Mouse (Mus musculus) spleen, adult 18-20 months (tissue): ENCODE data around the gene Zfp46.

Source experiments
- DNase-seq, 2 experiments: peaks; one replicate each; pipeline ENCODE4 v3.0.0; 2022; ENCODE audit warnings: mixed read lengths in 2 of 2

Zfp46 gene

GRCm38 (mm10) chr4:136284455-136284854, at the start of gene Zfp46:
Gene Zfp46, plus strand, starts transcription at chr4:136284683.
- no peak for DNase-seq

DNA sequence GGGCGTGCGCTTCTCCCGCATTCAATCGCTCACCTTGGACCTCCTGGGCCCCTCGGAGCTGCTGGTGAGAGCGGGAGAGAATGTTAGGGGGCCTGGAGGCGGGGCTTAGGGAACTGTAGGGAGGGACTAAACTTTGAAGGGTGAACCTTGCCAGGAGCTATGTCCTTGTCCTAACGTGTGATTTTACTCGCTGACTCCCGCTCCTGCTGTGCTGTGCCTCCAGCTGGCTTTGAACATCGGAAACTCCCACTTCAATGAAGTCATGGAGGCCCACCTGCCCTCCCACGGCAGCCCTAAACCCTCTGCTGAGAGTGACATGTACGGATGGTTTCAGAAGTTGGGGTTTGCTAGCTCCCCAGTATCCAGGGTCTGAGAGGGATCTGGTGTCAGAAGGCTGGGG, 45.8 kb upstream of the Zfp46 start:
- DNase-seq: no peak

DNA sequence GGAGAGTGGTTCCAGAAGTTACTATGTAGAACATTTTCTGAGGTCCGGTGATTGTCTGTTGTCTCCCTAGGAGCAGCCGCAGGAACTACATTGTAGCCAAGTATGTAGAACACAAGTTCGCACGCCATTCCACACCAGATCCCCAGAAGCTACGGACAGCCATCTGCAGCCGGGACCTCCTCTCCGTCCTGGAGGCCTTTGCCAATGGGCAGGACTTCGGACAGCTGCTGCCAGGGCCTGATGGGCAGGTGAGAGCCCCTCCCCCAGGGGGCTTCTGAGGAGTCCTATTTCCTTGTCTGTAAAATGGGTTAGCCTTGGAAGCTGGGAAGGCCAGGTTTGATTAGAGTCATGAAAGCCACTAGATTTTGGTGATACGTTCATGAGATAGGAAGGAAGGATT, 45.4 kb upstream of the Zfp46 start:
- no peak for DNase-seq

DNA sequence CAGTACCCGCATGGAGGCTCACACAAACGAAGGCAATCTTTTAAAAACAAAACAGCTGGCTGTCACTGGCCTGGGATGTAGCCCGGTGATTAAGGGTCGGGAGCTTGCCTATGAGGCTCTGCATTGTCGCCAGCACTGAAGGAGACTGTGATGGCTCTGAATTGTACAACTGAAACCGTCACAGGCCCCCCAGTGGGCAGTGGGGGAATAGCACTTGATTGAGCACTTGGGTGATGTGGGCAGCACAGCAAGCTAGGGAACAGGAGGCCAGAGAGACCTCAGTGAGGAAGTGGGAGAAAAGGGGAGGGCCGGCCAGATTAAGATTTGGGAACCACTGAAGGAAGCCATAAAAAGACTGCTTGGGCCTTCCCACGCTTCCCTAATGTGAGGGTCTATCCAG, 44.9 kb upstream of the Zfp46 start:
- DNase-seq: peak; percentile 59 to 85

- no peak for DNase-seq
Observed at GRCm38 (mm10) chr4:136240123-136240522, 44.4 kb upstream of the Zfp46 start.

- no peak for DNase-seq
Observed at GRCm38 (mm10) chr4:136240955-136241354, 43.5 kb upstream of the Zfp46 start.

GRCm38 (mm10) chr4:136242065-136242703, 42.3 kb upstream of the Zfp46 start:
- DNase-seq: peak in 1 of 2 experiments; percentile 33

DNA sequence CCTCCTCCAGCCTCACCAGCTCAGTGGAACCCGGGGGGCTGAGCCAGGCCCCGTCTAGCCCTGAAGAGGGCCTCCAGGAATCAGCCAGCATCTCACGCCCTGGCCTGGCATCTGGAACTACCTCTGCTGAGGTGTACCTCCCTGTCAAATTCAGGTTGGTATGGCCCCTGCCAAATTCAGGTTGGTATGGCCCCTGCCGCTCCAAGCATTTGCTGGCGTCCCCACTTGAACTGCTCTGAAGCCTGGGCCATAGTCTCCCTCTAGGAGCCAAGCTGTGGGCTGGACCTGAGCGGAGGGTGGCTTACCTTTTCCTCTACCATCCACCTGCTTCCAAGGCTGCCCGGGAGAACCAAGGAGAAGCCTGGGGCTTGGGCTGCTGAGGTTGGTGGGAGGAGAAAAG, 41.8 kb upstream of the Zfp46 start:
- DNase-seq: no peak

DNA sequence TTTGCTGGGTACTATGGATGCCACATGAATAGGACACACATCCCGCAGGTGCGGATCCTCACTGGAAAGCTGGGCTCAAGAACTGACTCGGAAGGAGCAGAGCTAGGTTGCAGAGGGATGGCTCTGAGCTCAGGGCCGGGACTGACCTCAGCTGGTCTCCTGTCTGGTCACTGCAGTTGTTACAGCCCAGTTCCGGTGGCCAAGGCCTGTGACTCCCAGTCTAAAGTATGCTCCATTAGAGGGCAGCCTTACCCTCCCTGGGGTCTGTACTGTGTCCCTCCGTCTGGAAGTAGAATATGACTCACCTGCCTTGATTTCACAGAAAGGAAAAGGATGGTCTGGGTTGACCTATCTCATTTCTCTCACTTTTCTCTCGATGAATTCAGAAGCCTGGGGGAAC, 40.3 kb upstream of the Zfp46 start:
- no peak for DNase-seq

- no peak for DNase-seq
Observed at GRCm38 (mm10) chr4:136245681-136246080, 38.8 kb upstream of the Zfp46 start.

DNA sequence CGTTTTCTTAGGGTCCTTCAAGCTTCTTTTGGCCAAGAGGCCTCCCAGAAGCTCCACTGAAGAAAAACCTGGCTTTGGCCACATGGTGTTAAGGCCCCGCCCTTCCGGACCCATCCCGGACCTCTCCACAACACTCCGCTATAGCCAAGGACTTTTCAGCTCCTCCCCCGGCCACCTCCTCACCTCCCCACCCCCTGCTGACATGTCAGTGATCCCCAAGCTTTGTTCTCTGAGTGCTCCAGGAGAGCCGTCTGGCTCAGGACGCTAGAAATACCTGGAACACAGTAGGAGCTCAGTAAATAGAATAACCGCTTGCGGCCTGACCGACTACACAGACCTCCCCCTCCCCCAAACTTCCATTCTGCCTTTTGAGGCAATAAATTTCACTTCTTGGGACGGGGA, 37.9 kb upstream of the Zfp46 start:
- no peak for DNase-seq

- no peak for DNase-seq
Observed at GRCm38 (mm10) chr4:136247386-136247728, 37.1 kb upstream of the Zfp46 start.

- no peak for DNase-seq
Observed at GRCm38 (mm10) chr4:136247729-136248463, 36.6 kb upstream of the Zfp46 start, which contains the start of gene Tcea3. Gene Tcea3, plus strand, starts transcription at chr4:136247729.

GRCm38 (mm10) chr4:136248464-136249331, 35.8 kb upstream of the Zfp46 start:
- DNase-seq: no peak

GRCm38 (mm10) chr4:136249332-136249647, 35.2 kb upstream of the Zfp46 start:
- DNase-seq: no peak

GRCm38 (mm10) chr4:136249780-136250179, 34.7 kb upstream of the Zfp46 start:
- no peak for DNase-seq

DNA sequence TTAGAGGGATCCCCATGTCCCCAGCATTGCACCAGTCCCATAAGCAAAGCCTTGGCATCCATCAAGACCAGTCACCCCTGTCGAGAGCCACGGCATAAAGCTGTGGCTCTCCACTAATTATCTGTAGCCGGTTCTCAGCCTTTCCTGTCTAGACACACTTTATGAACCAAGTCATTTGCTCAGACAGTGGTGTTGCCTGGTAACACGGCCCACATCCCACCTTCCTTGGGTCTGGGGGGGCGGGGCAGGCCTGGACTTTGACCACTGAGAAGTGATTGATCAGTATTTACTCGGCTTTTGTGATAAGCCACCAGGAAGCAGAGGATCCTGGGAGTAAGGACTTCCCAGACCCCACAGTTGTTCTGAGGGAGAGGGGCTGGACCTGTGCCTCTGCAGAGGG, 28.6 kb upstream of the Zfp46 start:
- no peak for DNase-seq

- no peak for DNase-seq
Observed at GRCm38 (mm10) chr4:136256696-136257095, 27.8 kb upstream of the Zfp46 start.

DNA sequence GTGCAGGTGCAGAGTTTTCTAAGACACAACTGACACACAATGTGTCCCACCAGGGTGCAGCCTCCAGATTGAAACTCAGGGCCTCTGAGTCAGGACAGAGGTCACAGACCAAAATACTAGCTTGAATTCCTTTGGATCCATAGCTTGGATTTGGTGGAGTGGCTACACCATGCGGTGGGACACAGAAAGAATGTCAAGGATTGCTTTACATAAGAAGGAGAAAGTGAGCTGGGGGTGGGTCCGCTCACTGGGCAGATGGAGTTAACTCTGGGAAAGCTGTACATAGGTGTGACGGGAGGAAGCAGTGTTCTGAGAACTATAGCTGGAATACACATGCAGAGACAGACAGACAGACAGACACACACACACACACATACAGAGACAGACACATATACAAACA, 24.6 kb upstream of the Zfp46 start:
- DNase-seq: no peak

DNA sequence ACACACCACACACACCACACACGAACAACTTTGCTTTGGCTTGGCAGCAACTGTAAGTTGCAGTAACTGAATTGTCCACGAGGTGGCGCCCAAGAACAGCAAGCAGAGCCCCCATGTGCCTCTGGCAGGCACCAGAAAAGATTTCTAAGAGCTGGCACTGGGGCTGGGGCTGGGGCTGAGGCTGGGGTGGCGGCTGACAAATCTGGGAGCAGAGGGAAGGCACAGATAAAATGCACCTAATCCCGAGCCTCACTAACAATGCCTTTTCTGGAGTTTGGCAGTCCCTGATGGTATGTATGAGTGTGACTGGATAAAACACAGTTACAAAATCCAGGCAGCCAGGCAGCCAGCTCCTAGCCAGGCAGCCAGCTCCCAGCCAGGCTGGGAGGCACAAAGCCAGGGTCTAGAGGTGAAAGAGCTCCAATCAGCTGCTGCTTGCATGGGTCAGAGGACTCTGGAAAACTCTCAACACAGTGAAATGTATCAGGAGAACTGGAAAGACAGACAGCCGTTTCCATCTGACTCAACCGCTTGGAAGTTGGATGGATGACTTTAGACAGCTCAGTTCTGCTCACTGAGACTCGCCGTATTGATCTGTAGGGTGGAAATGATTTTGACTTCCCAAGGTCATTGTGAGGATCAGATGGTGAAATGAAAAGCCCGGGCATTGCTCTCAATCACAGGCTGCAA, 23.8 kb upstream of the Zfp46 start:
- peak; percentile 63 to 88 for DNase-seq

DNA sequence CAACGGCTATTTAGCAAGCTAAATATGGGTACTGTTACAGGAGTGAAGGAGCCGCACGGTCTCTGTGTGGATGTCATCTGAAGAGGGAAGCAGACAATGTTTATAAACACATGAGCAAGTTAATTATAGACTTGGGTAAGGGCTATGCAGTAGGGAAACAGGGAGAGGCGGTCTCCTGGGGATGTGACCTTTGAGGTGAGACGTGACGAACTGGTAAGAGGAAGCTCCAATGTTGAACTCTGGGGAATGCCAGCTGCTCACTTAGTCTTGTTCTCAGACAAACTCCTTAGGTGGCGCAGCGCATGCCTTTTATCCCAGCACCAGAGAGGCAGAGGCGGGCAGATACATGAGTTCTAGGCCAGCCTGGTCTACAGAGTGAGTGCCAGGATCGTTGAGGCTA, 22.6 kb upstream of the Zfp46 start:
- peak in 1 of 2 experiments; percentile 16 for DNase-seq

DNA sequence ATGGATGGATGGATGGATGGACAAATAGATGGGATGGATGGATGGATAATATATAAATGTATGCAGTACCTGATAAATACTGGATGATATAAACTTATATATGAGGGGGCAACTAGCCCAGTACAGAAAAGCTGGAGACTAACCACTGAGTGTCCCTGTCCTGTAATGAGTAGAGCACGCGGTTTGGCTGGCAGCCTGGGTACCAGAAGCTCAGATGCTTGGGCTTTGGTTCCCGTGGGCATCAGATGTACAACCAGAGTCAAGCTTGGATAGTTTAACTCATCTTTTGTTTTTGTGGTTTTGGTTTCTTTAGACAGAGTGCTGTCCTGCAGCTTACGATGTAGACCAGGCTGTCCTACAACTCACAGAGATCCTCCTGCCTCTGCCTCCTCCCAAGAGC, 20.9 kb upstream of the Zfp46 start:
- no peak for DNase-seq

DNA sequence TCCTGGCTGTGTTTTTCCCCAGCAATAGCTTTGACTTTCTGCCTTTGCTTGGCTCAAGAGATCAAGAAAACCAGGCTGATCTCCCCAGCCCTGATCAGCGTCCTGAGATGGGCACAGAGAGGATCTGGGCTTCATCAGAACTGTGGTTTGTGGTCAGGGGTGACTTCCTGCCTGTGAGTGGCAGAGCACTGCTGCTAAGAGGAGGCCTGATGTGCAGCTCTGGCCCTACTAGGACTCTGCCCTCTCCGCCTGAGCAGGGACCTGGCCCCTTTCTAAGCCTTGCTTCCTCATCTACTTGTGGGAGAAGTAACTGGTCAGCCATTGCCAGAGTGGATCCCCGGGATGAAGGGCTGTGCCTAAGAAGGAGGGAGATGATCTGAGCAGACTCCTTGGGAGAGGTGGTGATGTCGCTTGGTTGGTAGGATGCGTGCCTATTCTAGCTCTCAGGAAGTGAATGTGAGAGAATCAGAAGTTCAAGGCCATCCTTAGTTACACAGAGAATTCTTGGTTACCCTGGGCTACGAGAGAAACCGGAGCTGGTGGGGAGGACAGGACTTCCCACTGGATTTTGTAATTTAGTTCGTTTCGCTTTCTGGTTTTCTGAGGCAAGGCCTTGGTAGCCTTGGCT, 17.7 kb upstream of the Zfp46 start:
- DNase-seq: peak; percentile 63
